Mouse (Mus musculus) forebrain, embryonic 11.5 days (tissue): ENCODE results near the gene Fbxl18. TPM values are rescaled to one million over a fixed set of nuclear protein-coding genes. Genes with fewer than 3 reads are reported as not detected.

Experiments
- ATAC-seq: fragments of 200-750 bp; cut with Nextera tagmentation; replicated peaks from 2 replicates; pipeline ENCODE4 v1.8.0; 2017; ENCODE audit warnings: moderate TSS enrichment; ENCODE audit not compliant: low FRiP score
- DNase-seq: peaks from one replicate; pipeline ENCODE4 v3.0.0-alpha.2; 2017; ENCODE audit warnings: low spot score
- H3K27ac ChIP-seq: fragments of 300-500 bp; sonication (generic); 2 replicates; pipeline ENCODE4 v1.5.1; 2014; ENCODE audit warnings: low read depth, low read length
- H3K27me3 ChIP-seq: fragments of 300-500 bp; sonication (generic); 2 replicates; pipeline ENCODE4 v1.6.1; 2014; ENCODE audit warnings: mild to moderate bottlenecking, low read length, mixed read lengths; ENCODE audit not compliant: control insufficient read depth, insufficient read depth
- H3K36me3 ChIP-seq: fragments of 300-500 bp; sonication (generic); 2 replicates; pipeline ENCODE4 v1.6.1; 2014; ENCODE audit warnings: mild to moderate bottlenecking, low read length, moderate library complexity, mixed read lengths; ENCODE audit not compliant: control insufficient read depth, insufficient read depth
- H3K4me1 ChIP-seq: fragments of 300-500 bp; sonication (generic); replicated peaks from 2 replicates; pipeline ENCODE4 v1.6.1; 2014; ENCODE audit warnings: low read length, mixed read lengths; ENCODE audit not compliant: control insufficient read depth, insufficient read depth
- H3K4me2 ChIP-seq: fragments of 300-500 bp; sonication (generic); 2 replicates; pipeline ENCODE4 v1.6.1; 2014; ENCODE audit warnings: low read depth, mild to moderate bottlenecking, low read length, moderate library complexity, mixed read lengths; ENCODE audit not compliant: severe bottlenecking
- H3K4me3 ChIP-seq: fragments of 300-500 bp; sonication (generic); 2 replicates; pipeline ENCODE4 v1.5.1; 2014; ENCODE audit warnings: low read depth, low read length
- H3K9ac ChIP-seq: fragments of 300-500 bp; sonication (generic); 2 replicates; pipeline ENCODE4 v1.6.1; 2014; ENCODE audit warnings: low read length
- H3K9me3 ChIP-seq: fragments of 300-500 bp; sonication (generic); 2 replicates; pipeline ENCODE4 v1.6.1; 2016; ENCODE audit warnings: low read length, mixed read lengths; ENCODE audit not compliant: control insufficient read depth
- WGBS: fragments of 180-500 bp; shearing (Covaris S2); extraction: QIAGEN DNeasy Blood & Tissue Kit; methylation state at CpG from one replicate; pipeline ENCODE4 v1.1.7; 2014; 5-methylcytosine and 5-hydroxymethylcytosine counted together
- polyA plus RNA-seq: library from polyadenylated mRNA; unstranded; fragments of >200 nt; fragmentation: Nextera tagmentation; extraction: Ambion mirVana; gene quantifications from 2 replicates; pipeline ENCODE4 v1.2.1, GENCODE M21; 2014

Gene Fbxl18
- 15.4 and 16.0 TPM in 2 replicates for polyA plus RNA-seq

DNA sequence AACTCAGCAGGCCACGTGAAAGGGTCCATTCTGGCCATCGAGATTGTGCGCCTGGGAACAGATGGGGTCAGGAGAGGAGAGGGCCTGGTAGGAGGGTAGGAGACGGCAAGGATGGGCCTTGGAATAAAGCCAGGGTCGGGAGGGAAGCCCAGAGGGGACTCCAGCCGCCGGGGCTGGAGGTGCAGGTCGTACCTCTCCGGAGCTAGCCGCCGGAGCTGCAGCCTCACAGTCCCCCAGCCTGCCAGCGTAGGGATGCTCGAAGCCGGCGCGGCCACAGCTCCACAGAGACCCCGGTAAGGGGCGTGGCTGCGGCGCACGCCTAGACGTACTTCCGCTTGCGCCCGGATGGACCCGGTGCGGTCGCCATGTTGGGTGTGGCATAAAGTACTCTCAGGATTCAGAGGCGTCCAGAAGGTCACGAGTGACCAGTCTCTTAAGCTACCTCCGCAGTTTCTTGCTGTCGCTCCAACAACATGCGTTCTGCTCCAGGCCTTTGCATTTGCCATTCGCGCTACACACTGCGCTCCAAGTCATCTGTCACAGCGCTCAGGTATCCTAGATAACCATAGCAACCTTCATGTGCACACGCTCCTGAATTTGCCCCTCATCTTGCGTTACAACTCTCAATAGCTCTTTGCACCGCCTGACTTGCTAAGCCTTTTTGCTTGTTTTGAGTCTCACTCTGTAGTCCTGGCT, at the start of gene Fbxl18:
Fbxl18 (minus strand) TSS at position 504 of the 696 bp plus-strand sequence.
- peak within 1 kb of the TSS; percentile 75 for H3K4me2 ChIP-seq
- ATAC-seq = peak; percentile 95
- peak within 1 kb of the TSS; percentile 5; the same call in 1 of the 2 replicates for H3K27ac ChIP-seq
- peak; percentile 93 for DNase-seq
- peak within 1 kb of the TSS; percentile 74 for H3K9ac ChIP-seq
- no peaks in the 10 kb centered on the region for H3K36me3 ChIP-seq
- H3K4me1 ChIP-seq = 0 out of 2 replicates have a peak, but pooled peaks cover 5% of the 10 kb centered on the region
- under 1% methylated on average over 38 of the region's 40 CpGs for WGBS
- H3K9me3 ChIP-seq = no peaks in the 10 kb centered on the region
- H3K27me3 ChIP-seq = no peaks in the 10 kb centered on the region
- H3K4me3 ChIP-seq = peak within 1 kb of the TSS; percentile 57

DNA sequence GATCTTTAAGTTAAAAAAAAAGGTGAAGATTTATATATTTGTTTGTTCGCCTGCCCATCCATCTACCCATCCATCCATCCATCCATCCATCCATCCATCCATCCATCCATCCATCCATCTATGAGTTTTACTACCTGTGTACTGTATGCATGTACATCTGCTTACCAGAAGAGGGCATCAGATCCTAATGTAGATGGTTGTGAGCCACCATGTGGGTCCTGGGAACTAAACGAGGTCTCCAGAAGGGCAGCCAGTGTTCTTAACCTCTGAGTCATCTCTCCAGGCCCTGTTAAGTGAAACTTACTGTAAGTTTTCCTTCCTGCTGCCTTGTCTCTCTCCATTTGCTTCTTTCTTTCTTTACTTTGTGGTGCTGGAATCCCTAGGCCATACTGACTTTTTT, 45.2 kb upstream of the Fbxl18 start:
- no peak overlapping the region for H3K27ac ChIP-seq
- H3K4me3 ChIP-seq = no peak overlapping the region
- H3K4me1 ChIP-seq = peaks cover 6% of the 10 kb centered on the region
- WGBS = 74% methylated on average over 2 of the region's 2 CpGs
- H3K9ac ChIP-seq = no peak overlapping the region
- ATAC-seq (no peak), DNase-seq (no peak)
- H3K9me3 ChIP-seq = no peaks in the 10 kb centered on the region
- no peaks in the 10 kb centered on the region for H3K36me3 ChIP-seq
- H3K27me3 ChIP-seq = no peaks in the 10 kb centered on the region
- no peak overlapping the region for H3K4me2 ChIP-seq

DNA sequence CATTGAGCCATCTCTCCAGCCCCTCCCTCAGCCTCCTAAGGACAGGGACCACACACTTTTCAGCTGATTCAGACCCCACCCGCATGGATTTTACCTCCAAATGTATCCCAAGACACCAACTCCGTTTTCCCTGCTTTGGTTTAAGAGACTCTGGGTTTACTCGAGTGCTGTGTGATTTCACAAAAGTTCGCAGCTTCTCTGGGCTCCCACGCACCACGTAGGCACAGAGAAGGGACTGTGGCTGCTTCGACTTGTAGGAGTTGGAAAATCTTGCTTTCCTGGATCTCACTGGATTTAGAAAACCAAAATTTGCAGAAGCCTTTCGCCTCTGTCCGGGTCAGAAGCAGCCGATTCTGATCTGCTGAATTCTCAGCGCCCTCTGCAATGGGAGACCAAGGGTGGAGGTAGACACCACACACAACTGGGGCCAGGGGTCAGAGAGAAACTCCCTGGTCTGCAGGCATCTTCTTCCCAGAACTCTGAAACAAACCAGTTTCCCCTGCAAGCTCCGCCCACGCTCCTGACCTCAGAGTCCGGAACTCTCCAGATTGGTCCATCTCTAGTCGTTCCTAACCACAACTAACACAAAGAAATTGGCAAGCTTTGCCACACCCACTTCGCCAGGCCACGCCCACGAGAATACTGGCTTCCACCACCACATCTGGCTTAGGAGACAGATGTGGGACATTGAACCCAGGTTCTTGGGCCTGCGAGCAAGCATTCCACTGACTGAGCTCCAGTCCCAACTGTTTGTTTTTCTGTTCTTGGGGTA, 42.9 kb upstream of the Fbxl18 start:
- H3K4me1 ChIP-seq = peaks cover 6% of the 10 kb centered on the region
- ATAC-seq (no peak), DNase-seq (peak; percentile 58)
- H3K9ac ChIP-seq = no peak overlapping the region
- no peak overlapping the region for H3K4me3 ChIP-seq
- H3K27me3 ChIP-seq = no peaks in the 10 kb centered on the region
- no peak overlapping the region for H3K4me2 ChIP-seq
- H3K9me3 ChIP-seq = no peaks in the 10 kb centered on the region
- H3K27ac ChIP-seq = no peak overlapping the region
- H3K36me3 ChIP-seq = no peaks in the 10 kb centered on the region
- 39% methylated on average over 19 of the region's 19 CpGs for WGBS

DNA sequence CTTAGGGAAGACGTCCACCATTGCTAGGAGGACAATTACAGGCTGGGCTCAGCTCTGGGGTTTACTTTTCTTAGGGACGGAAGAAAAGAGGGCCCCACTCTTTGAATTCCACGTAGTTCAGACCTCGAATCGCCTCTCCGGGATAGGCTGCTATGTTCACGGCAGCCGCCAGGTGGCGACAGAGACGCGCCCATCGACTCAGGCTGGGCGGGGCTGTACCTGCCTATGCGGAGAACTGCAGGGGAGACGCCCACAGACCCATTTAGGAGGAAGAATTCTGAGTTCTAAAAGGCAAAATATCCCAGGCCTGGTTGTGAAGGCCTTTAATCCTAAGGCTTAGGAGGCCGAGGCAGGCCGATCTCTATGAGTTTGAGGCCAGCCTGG, 41.1 kb upstream of the Fbxl18 start:
- Histone ChIP-seq H3K9ac (peak overlapping the region; percentile 43; the same call in 1 of the 2 replicates), H3K27me3 (no peaks in the 10 kb centered on the region), H3K9me3 (no peaks in the 10 kb centered on the region), H3K27ac (no peak overlapping the region), H3K4me1 (peaks cover 10% of the 10 kb centered on the region), H3K36me3 (no peaks in the 10 kb centered on the region), H3K4me3 (0 out of 2 replicates have a peak overlapping the region, but pooled peaks have one; percentile 7), H3K4me2 (peak overlapping the region; percentile 41; the same call in 1 of the 2 replicates)
- 4% methylated on average over 17 of the region's 17 CpGs for WGBS
- ATAC-seq (peak; percentile 44), DNase-seq (peak; percentile 92)

DNA sequence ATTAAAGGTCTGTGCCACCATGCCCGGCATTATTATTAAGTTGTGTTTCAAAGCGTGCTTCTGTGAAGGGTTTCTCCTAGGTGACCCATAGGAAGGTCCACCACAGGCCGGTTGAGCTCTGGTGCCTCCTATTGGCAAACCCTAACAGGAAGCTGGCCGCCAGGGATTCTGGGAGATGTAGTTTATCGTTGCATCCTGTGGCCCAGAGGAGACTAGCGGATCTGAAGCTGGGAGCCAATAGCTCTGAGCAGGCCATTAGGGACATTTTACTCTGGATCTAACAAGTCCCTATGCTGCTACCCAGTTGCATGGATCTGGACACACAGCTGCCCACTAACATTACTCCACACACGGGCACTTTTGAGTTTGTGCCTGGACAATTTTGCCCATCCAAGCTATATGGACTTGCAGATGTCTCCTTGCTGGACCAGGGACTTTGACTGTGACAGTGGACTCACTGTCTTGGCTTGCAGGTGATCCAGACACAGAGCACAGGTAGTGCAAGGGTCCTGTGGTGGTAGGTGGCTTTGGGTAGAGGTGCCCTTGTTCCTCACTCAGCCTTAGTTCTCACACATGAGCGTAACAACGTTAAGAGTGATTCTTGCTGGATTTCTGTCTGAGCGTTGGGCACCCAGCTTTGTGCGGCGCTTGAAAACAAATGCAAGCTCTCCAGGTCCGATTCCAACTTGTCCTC, 40.6 kb upstream of the Fbxl18 start:
- Histone ChIP-seq H3K9ac (peak overlapping the region; percentile 43; the same call in 1 of the 2 replicates), H3K36me3 (no peaks in the 10 kb centered on the region), H3K4me3 (0 out of 2 replicates have a peak overlapping the region, but pooled peaks have one; percentile 7), H3K27me3 (no peaks in the 10 kb centered on the region), H3K27ac (no peak overlapping the region), H3K4me2 (peak overlapping the region; percentile 41; the same call in 1 of the 2 replicates), H3K4me1 (peaks cover 10% of the 10 kb centered on the region), H3K9me3 (no peaks in the 10 kb centered on the region)
- DNase-seq (peak; percentile 88), ATAC-seq (peak; percentile 85)
- 16% methylated on average over 13 of the region's 13 CpGs for WGBS

DNA sequence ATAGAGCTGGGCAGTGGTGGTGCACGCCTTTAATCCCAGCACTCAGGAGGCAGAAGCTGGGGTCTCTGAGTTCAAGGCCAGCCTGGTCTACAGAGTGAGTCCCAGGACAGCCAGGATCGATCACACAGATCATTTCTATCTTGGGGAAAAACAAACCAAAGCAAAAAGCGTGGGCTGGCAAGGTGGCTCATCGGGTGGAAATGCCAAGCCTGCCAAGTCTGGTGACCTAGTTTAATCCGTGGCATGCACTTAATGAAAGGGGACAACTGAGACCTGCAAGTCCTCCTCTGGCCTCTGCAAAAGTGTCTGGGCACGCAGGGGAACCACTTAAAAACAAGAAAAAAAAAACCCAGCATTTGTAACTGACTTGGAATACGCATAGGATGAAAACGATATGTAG, 37.5 kb upstream of the Fbxl18 start:
- ATAC-seq (no peak), DNase-seq (no peak)
- no peaks in the 10 kb centered on the region for H3K36me3 ChIP-seq
- H3K4me1 ChIP-seq = peaks cover 10% of the 10 kb centered on the region
- no peak overlapping the region for H3K4me3 ChIP-seq
- no peak overlapping the region for H3K27ac ChIP-seq
- no peak overlapping the region for H3K4me2 ChIP-seq
- no peak overlapping the region for H3K9ac ChIP-seq
- 81% methylated on average over 8 of the region's 8 CpGs for WGBS
- no peaks in the 10 kb centered on the region for H3K9me3 ChIP-seq
- H3K27me3 ChIP-seq = no peaks in the 10 kb centered on the region; the same call in 1 of the 2 replicates

DNA sequence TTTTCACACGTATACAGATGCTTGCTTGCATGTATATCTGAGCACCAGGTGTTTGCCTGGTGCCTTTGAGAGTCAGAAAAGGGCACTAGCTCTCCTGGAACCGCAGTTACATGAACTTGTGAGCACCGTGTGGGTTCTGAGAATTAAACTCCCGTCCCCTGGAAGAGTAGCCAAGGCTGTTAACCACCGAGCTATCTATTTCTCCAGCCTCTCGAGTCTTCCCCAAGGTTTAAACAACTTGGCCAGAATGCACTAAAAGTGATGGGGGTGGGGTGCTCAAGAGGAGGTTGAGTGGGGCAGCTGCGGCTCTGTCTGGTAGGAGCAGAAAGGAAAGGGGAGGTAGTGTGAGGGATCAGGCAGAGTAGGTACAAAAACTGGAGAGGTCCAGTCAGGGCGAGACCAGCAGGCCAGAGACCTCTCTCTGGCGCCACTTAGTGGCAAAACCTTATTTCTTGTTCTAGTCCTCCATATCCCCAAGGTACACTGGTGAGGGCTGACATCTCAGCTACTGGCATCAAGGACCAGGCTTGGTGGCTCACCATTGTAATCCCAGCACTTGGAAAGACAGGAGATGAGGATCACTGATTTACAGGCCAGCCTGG, 37.0 kb upstream of the Fbxl18 start:
- H3K4me2 ChIP-seq = peak overlapping the region; percentile 18; the same call in 1 of the 2 replicates
- H3K27ac ChIP-seq = no peak overlapping the region
- H3K4me3 ChIP-seq = no peak overlapping the region
- H3K9ac ChIP-seq = no peak overlapping the region
- ATAC-seq = no peak
- peak; percentile 77 for DNase-seq
- WGBS = 25% methylated on average over 9 of the region's 9 CpGs
- H3K27me3 ChIP-seq = no peaks in the 10 kb centered on the region; the same call in 1 of the 2 replicates
- no peaks in the 10 kb centered on the region for H3K36me3 ChIP-seq
- peaks cover 10% of the 10 kb centered on the region for H3K4me1 ChIP-seq
- no peaks in the 10 kb centered on the region for H3K9me3 ChIP-seq

DNA sequence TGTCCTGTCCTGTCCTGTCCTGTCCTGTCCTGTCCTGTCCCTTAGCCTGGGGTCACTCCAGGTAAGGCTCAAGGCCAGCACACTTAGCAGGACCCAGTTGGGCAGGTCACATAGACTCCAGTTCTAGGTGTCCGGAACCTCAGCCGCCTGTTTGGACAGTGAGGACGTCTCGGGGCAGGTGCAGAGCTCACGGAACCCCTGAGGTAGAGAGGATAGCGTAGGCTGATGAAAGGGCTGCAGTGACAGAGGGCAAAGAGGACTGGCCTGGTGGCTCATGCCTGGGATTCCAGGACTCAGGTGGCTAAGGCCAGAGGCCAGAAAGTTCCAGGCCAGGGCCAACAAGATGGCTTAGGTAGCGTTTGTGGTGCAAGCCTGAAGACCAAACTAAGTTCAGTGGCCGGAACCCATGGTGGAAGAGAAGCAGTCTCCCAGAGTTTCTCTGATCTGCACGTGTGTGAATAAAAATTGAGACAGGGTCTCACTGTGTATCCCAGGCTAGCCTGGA, 36.1 kb upstream of the Fbxl18 start:
- no peaks in the 10 kb centered on the region for H3K36me3 ChIP-seq
- no peak overlapping the region for H3K9ac ChIP-seq
- DNase-seq (no peak), ATAC-seq (no peak)
- H3K27ac ChIP-seq = no peak overlapping the region
- 89% methylated on average over 9 of the region's 9 CpGs for WGBS
- H3K4me2 ChIP-seq = no peak overlapping the region
- no peak overlapping the region for H3K4me3 ChIP-seq
- no peaks in the 10 kb centered on the region; the same call in 1 of the 2 replicates for H3K27me3 ChIP-seq
- peaks cover 8% of the 10 kb centered on the region for H3K4me1 ChIP-seq
- no peaks in the 10 kb centered on the region for H3K9me3 ChIP-seq
